Mouse (Mus musculus): ENCODE measurements around the gene Fkbp8.
A peak's percentile ranks its signal among the peaks of the same experiment; 100 is the strongest.

The Fkbp8 gene

GRCm38 (mm10) chr8:70527512-70528181 is at the start of gene Fkbp8, which contains the start of gene Kxd1:
Gene Fkbp8, plus strand, starts transcription at chr8:70527724.
Gene Kxd1, minus strand, starts transcription at chr8:70527956.
- DNase-seq (ENCODE audit: low spot score in 2 of 2), result peak; percentile 98 to 99

DNA sequence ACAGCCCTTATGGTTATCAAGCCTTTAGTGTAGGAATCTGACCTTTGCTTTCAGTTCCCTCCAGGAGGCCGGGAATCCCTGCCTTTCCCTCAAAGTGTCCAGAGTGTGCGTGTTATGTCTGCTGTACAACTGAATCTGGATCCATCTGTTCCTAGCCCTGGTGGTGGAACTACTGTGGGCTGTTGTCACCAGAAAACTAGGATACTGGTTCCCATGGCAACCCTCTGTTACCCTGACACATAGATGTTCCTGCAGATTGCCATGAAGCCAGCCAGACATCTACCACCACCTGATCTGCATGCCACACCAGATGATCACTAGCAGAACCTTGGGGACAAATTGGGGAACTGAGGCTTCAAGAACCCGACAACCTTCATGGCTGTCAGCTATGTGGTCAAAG is 45.6 kb upstream of the Fkbp8 start:
- peak; percentile 65 to 82 for DNase-seq (ENCODE audit: low spot score in 2 of 2)

GRCm38 (mm10) chr8:70482943-70483342 is 44.6 kb upstream of the Fkbp8 start:
- no peak for DNase-seq (ENCODE audit: low spot score in 2 of 2)

GRCm38 (mm10) chr8:70486191-70486681 is 41.3 kb upstream of the Fkbp8 start:
- no peak for DNase-seq (ENCODE audit: low spot score in 2 of 2)

GRCm38 (mm10) chr8:70486941-70487520 is 40.5 kb upstream of the Fkbp8 start, which contains the start of gene Tmem59l:
Gene Tmem59l, minus strand, starts transcription at chr8:70487358.
- no peak for DNase-seq (ENCODE audit: low spot score in 2 of 2)

DNA sequence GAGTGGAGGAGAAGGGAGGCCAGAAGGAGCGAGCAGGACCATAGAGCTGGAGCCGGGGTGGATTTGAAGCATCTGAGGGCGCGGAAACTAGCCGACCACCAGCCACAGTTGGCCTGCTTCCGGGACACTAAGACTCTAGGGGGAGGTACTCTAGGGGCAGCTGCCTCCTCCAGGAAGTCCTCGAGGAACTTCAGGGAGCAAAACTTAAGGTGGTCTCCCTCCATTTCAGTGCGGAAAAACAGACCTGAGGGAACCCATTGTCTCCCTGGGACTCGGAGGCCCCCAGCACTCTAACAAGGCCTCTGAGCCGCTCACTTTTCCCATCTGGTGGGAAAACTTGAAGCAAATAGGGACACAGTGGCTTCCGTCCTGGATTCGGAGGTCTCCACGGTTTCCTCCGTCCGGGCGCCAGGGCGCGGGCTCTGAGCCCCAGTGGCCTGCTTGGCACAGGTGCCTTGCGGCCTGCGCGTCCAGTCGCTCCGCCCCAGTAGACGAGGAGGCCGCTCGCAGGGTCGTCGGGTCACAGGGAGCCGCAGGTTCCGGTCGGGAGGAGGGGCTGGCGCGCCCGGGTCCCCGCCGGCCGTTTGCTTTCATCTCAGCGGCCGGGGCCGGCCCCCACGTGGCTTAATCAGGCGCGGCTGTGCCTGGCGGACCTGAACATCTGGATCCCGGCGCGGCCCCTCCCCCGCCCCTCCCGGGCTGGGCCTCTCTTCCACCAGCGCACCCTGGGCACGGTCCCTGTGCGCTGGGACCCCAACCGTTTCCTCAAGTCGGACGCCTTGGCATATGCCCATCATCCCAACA is 39.3 kb upstream of the Fkbp8 start:
- no peak for DNase-seq (ENCODE audit: low spot score in 2 of 2)

GRCm38 (mm10) chr8:70488931-70489470 is 38.5 kb upstream of the Fkbp8 start:
- no peak for DNase-seq (ENCODE audit: low spot score in 2 of 2)

GRCm38 (mm10) chr8:70489576-70489975 is 37.9 kb upstream of the Fkbp8 start:
- DNase-seq (ENCODE audit: low spot score in 2 of 2), result no peak

- no peak for DNase-seq (ENCODE audit: low spot score in 2 of 2)
Observed at GRCm38 (mm10) chr8:70490061-70490879, 37.3 kb upstream of the Fkbp8 start.

GRCm38 (mm10) chr8:70490880-70491495 is 36.5 kb upstream of the Fkbp8 start:
- no peak for DNase-seq (ENCODE audit: low spot score in 2 of 2)

DNA sequence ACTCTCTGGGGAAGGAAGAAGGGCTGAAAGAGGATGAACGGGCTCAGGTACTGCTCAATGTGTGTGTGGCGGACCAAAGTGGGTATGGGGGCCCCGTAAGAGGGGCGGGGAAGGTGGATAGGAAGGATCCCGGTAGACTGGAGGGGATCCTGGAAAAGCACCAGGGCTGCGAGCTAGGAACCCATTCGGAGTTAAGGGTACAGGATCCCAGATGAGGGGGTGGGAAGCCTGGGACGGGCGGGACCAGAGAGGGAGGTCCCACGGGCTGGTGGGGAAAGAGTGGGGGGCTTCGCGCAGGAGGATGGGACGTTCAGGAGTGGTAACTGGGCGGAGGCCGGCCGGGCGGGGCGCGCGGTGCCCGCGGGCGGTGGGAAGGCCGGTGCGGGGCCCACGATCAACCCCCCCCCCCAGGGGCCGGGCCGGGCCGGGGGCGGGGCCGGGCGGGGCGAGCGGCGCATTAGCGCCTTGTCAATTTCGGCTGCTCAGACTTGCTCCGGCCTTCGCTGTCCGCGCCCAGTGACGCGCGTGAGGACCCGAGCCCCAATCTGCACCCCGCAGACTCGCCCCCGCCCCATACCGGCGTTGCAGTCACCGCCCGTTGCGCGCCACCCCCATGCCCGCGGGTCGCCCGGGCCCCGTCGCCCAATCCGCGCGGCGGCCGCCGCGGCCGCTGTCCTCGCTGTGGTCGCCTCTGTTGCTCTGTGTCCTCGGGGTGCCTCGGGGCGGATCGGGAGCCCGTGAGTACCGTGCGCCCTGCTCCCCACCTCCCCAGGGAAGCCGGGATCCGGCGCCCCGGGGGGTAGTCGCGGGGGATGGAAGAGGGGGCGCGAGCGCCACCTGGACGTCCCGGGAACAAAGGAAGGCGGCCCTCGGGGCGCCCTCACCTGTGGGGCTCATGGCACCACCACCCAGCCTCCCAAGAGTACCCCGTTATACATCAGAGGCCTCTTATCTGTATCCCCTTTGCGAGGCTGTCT is 34.6 kb upstream of the Fkbp8 start, which contains the start of gene Crlf1:
Gene Crlf1, plus strand, starts transcription at position 495 of the 977 bp plus-strand sequence.
- no peak for DNase-seq (ENCODE audit: low spot score in 2 of 2)

DNA sequence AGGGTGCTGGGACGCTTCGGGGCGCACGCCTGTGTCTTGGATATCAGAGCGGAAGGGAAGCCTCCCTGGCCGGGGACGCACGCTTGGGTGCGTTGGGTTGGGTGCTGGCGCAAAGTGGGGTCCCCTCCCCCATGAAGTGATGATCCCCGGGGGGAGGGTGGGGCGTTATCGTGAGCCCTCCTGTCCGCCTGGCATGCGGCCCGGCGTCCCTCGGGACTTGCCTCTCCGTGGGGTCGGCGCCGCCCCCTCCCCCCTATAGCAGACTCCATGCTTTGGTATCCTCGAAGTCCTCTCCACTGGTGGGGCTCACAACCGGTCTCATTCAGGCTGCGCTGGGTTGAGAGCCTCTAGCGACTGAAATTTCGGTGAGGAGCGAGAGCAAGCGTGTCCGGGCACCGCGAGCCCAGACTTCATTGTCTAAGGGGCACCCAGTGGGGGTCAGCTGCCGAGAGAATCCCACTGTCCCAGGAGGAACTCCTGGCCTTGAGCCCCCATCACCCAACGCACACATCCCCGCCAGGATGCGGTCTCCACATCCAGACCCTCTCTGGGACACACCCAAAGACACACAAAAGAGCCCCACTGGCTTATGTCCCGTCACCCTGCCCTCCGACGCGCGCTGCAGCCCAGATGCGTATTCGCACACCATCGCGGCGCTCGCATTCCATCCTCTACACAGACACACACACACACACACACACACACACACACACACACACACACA is 33.7 kb upstream of the Fkbp8 start:
- DNase-seq (ENCODE audit: low spot score in 2 of 2), result no peak

DNA sequence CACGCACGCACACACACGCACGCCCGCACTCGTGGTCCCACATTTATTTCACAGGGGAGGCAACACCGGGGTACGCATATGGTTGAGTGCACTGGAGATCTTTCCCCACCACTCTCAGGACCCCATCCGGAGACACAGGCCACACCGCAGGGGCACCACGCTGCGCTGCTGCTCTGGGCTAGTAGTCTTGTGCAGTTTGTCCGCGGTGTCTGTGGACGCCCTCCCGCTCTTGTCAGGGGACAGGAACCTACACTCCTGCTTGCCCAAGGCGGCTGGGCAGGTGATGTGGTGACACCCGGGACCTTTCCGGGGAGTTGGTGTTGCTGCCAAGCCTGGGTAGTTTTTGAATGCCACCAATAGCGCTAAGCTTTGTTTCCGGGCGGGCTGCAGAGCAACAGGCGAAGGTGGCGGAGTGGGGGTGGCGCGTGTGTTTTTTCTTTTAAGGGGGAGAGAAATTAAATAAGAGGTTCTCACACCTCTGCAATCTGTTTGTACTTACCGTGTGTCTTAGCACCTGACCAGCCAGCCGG is 33.0 kb upstream of the Fkbp8 start:
- DNase-seq (ENCODE audit: low spot score in 2 of 2), result no peak

GRCm38 (mm10) chr8:70495001-70495770 is 32.3 kb upstream of the Fkbp8 start:
- DNase-seq (ENCODE audit: low spot score in 2 of 2), result no peak

GRCm38 (mm10) chr8:70495771-70496062 is 31.8 kb upstream of the Fkbp8 start:
- DNase-seq (ENCODE audit: low spot score in 2 of 2), result no peak

- no peak for DNase-seq (ENCODE audit: low spot score in 2 of 2)
Observed at GRCm38 (mm10) chr8:70500386-70501301, 26.9 kb upstream of the Fkbp8 start.
